Mouse (Mus musculus): ENCODE measurements at regions not wholly inside any gene's neighbourhood (a gene's known extent, or its start where the extent isn't known, plus 50 kb on each side); places are given as distances from the start of the nearest gene placed in this dataset.

DNA sequence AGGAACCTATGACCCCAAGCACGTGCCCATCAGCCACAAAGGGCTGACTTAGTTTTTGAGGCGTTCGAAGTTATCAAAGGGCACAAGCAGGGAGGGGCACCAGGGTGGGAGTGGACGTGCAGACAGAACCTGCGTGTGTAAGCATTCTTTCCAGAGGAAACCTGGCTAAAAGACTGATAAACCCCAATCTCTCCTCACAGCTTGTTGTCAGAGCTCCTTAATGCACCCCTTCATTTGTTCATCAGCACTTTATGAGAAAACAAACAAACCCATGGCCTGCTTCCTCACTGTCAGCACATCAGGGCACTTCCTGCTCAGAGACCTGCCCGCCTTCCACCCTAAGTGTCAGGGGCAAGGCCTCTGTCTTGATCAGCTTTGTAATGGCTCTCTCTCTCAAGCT, 76.6 kb upstream of the Srd5a3 start:
- Histone ChIP-seq H3K27ac (ENCODE audit: insufficient read depth, low read depth) (no peak overlapping the region), H3K4me2 (ENCODE audit: insufficient read depth, low read depth, poor library complexity, severe bottlenecking) (no peak overlapping the region), H3K79me2 (replicated peaks; ENCODE audit: control insufficient read depth, extremely low read depth, insufficient read depth, poor library complexity, severe bottlenecking) (no peaks in the 10 kb centered on the region), H3K4me1 (ENCODE audit: control insufficient read depth in 1 of 2, insufficient read depth in 2 of 2) (peaks cover 4 to 27% of the 10 kb centered on the region in 2 experiments), H3K9me3 (replicated peaks; ENCODE audit: low read length) (no peaks in the 10 kb centered on the region), H3K27me3 (replicated peaks) (no peaks in the 10 kb centered on the region), H3K36me3 (replicated peaks in 1 of 2; ENCODE audit: control insufficient read depth in 1 of 2, insufficient read depth in 1 of 2, low read length in 1 of 2) (no peaks in the 10 kb centered on the region), H3K4me3 (replicated peaks in 1 of 3; ENCODE audit: low read depth in 2 of 3, low read length in 2 of 3, poor library complexity in 1 of 3) (no peak overlapping the region), H3K9ac (ENCODE audit: insufficient read depth, low read depth) (no peak overlapping the region)
- TF ChIP-seq RAD21 (IDR thresholded peaks at IDR 0.05; ENCODE audit: low read depth, low read length) = no peak
- no peak for TF ChIP-seq BHLHE40 (IDR thresholded peaks at IDR 0.05; ENCODE audit: low read depth, low read length)
- no peak for TF ChIP-seq USF2 (conservative IDR thresholded peaks at IDR 0.05; ENCODE audit: low read depth, low read length)
- no peak for TF ChIP-seq USF1 (IDR thresholded peaks at IDR 0.05; ENCODE audit: low read depth, low read length)
- TF ChIP-seq ZC3H11A (IDR thresholded peaks at IDR 0.05; ENCODE audit: low read depth, low read length) = no peak
- no peak for TF ChIP-seq NELFE (IDR thresholded peaks at IDR 0.05; ENCODE audit: low read depth, low read length)
- dilution Hi-C loops (cut with MboI; ENCODE audit: extremely low pct_ligation_motif_present, extremely low pct_unique_long_range_greater_than_20kb, low sequenced_read_pairs) (no loop called here), in situ Hi-C loops (cut with MboI; ENCODE audit: low pct_ligation_motif_present, low pct_unique_long_range_greater_than_20kb, low sequenced_read_pairs) (no loop called here)
- no peak for DNase-seq (ENCODE audit: extremely low read depth)

DNA sequence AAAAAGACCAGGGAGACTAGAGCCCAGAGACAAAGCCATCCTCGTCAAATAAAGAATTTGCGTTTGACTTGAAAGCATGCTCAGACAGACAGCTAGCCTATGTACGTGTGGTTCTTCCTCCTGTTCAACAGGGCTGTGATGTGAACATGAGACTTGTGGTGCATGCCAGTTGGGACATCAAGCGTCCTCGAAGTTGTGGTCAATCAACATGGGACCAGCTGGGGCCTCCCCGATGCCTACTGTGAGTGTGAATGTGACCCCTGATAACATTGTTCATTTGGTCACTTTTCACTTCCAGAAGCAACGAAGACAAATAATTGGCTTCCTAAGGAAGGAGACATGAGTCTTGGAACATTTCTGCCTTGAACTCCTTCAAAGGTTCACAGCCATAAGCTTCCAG, 79.8 kb upstream of the Kdr start:
- DNase-seq (ENCODE audit: extremely low read depth) = no peak
- H3K79me2 ChIP-seq (replicated peaks; ENCODE audit: control insufficient read depth, extremely low read depth, insufficient read depth, poor library complexity, severe bottlenecking) = no peaks in the 10 kb centered on the region
- in situ Hi-C loops (cut with MboI; ENCODE audit: low pct_ligation_motif_present, low pct_unique_long_range_greater_than_20kb, low sequenced_read_pairs) (no loop called here), dilution Hi-C loops (cut with MboI; ENCODE audit: extremely low pct_ligation_motif_present, extremely low pct_unique_long_range_greater_than_20kb, low sequenced_read_pairs) (no loop called here)
- no peaks in the 10 kb centered on the region for H3K27me3 ChIP-seq (replicated peaks)
- no peaks in the 10 kb centered on the region for H3K9me3 ChIP-seq (replicated peaks; ENCODE audit: low read length)
- no peak overlapping the region for H3K27ac ChIP-seq (ENCODE audit: insufficient read depth, low read depth)
- no peak overlapping the region for H3K9ac ChIP-seq (ENCODE audit: insufficient read depth, low read depth)
- no peak overlapping the region for H3K4me2 ChIP-seq (ENCODE audit: insufficient read depth, low read depth, poor library complexity, severe bottlenecking)
- no peak overlapping the region for H3K4me3 ChIP-seq (replicated peaks in 1 of 3; ENCODE audit: low read depth in 2 of 3, low read length in 2 of 3, poor library complexity in 1 of 3)
- TF ChIP-seq ZC3H11A (IDR thresholded peaks at IDR 0.05; ENCODE audit: low read depth, low read length) (no peak), POLR2A (IDR thresholded peaks at IDR 0.05; ENCODE audit: low read depth, low read length) (no peak), SMC3 (IDR thresholded peaks at IDR 0.05; ENCODE audit: low read depth, low read length) (no peak), MAZ (IDR thresholded peaks at IDR 0.05; ENCODE audit: low read depth, low read length) (no peak), E2F4 (IDR thresholded peaks at IDR 0.05; ENCODE audit: insufficient replicate concordance, low read depth, low read length) (no peak), EP300 (IDR thresholded peaks at IDR 0.05; ENCODE audit: low read length) (no peak), BHLHE40 (IDR thresholded peaks at IDR 0.05; ENCODE audit: low read depth, low read length) (no peak), TBP (conservative IDR thresholded peaks at IDR 0.05; ENCODE audit: low read depth, low read length) (no peak), NELFE (IDR thresholded peaks at IDR 0.05; ENCODE audit: low read depth, low read length) (no peak), KAT2A (IDR thresholded peaks at IDR 0.05; ENCODE audit: insufficient replicate concordance, low read length) (no peak), MYC (IDR thresholded peaks at IDR 0.05; ENCODE audit: low read depth, low read length) (no peak), RCOR1 (conservative IDR thresholded peaks at IDR 0.05; ENCODE audit: low read depth, low read length) (no peak), ZNF384 (IDR thresholded peaks at IDR 0.05; ENCODE audit: low read depth, low read length) (no peak), HCFC1 (IDR thresholded peaks at IDR 0.05; ENCODE audit: low read depth, low read length) (no peak), ELF1 (IDR thresholded peaks at IDR 0.05; ENCODE audit: low read depth, low read length) (no peak), NRF1 (IDR thresholded peaks at IDR 0.05; ENCODE audit: low read depth, low read length) (no peak)
- no peaks in the 10 kb centered on the region for H3K36me3 ChIP-seq (replicated peaks in 1 of 2; ENCODE audit: control insufficient read depth in 1 of 2, insufficient read depth in 1 of 2, low read length in 1 of 2)
- peaks cover 3 to 10% of the 10 kb centered on the region in 2 experiments; a peak in 3 of 4 replicates for H3K4me1 ChIP-seq (ENCODE audit: control insufficient read depth in 1 of 2, insufficient read depth in 2 of 2)
